Mouse (Mus musculus) ES-E14 (cell line): ENCODE data around the gene Susd4.

Experiments used
- CHD2 ChIP-seq: IDR thresholded peaks from 2 replicates; pipeline ENCODE4 v1.6.1; 2014; ENCODE audit warnings: mild to moderate bottlenecking, low read depth, low read length, inconsistent platforms
- HCFC1 ChIP-seq: IDR thresholded peaks from 2 replicates; pipeline ENCODE4 v1.6.1; 2012; ENCODE audit warnings: low read length, inconsistent platforms, borderline replicate concordance; ENCODE audit not compliant: insufficient read depth
- MAFK ChIP-seq: IDR thresholded peaks from 2 replicates; pipeline ENCODE4 v1.6.1; 2014; ENCODE audit warnings: mild to moderate bottlenecking, low read depth, low read length, inconsistent platforms; ENCODE audit not compliant: insufficient read depth
- ZC3H11A ChIP-seq: IDR thresholded peaks from 2 replicates; pipeline ENCODE4 v1.6.1; 2012; ENCODE audit warnings: low read depth, mild to moderate bottlenecking, inconsistent platforms, low read length, borderline replicate concordance
- ZNF384 ChIP-seq: IDR thresholded peaks from 2 replicates; pipeline ENCODE4 v1.6.1; 2012; ENCODE audit warnings: low read depth, low read length, inconsistent platforms

DNA sequence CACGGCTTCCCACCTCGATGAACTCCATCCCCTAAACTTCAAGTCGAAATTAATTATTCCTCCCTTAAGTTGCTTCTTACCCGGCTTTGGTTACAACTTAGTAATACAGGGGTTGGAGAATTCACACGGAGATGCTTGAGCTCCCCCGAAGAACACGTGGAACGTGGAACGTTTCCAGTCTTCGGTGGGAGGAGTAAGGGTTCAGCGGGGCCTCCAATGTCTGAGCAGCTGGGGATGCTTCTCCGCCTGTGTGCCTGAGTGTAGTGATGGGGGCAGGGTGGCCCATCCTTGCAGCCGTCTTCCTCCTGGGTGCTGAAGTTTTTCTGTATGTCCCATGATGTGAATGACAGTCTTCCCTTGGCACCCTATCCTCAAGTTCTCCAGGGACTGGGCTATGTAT lies 14.6 kb downstream of the Susd4 start:
- TF ChIP-seq HCFC1 = no peak
- no peak for TF ChIP-seq MAFK
- no peak for TF ChIP-seq ZNF384
- TF ChIP-seq ZC3H11A = no peak
- no peak for TF ChIP-seq CHD2
